Mouse (Mus musculus): ENCODE measurements around the gene Dnajc21.

Gene Dnajc21

DNA sequence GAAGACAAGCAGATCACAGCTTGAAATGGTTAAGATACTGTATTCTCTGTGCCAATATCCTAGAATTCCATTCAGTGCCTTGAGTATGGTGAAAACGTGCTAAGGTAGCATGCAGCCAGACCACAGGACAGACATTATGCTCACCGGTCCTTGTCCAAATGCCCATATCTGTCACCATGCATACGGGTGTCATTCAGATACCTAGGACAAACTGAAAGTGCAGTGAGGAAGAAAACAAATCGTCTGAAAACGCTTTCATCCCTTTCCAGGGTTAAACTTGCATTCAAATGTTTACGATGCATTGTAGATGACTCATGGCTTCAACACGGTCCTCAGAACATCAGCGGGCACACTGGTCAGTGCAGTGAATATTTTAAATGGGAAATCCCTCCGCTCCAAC is 28.8 kb downstream of the Dnajc21 start:
- in situ Hi-C loops (cut with MboI; ENCODE audit: low sequenced_read_pairs), result no loop called here

DNA sequence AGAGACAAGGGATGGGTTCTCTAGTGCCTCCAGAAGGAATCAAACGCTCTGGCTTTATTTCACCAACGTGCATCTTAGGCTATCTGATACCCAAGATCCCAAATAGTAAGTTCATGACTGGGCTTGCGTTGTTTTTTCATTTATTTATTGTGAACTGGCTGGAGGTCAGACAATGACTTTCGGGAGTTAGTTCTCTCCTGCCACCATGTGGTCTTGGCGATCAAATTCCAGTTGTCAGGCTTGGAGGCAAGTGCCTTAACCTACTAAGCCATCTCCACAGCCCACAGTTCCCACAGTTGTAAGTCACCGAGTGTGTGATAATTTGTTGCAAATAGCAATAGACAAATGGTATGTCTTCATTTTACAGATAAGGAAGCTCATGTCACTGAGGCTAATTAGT is 30.4 kb downstream of the Dnajc21 start:
- in situ Hi-C loops (cut with MboI; ENCODE audit: low sequenced_read_pairs), result no loop called here

DNA sequence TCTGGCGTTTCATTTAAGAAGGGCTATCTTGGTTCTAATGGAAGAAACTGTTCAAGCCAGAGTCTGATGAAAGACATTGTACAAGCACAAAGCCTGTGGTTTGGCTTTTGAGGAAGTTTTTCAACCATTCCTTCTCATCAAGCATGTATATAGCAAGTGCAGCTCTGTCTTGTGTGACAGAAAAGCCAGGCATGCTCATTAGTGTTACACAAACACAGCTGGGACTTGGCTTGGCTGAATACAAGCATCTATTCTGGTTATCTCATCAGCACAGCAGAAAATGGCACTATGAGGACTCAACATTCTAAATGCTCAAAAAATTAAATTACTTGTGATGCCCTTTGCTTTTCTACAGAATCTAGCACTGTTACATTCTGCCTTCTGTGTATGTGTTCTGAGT is 33.4 kb downstream of the Dnajc21 start:
- in situ Hi-C loops (cut with MboI; ENCODE audit: low sequenced_read_pairs), result no loop called here

DNA sequence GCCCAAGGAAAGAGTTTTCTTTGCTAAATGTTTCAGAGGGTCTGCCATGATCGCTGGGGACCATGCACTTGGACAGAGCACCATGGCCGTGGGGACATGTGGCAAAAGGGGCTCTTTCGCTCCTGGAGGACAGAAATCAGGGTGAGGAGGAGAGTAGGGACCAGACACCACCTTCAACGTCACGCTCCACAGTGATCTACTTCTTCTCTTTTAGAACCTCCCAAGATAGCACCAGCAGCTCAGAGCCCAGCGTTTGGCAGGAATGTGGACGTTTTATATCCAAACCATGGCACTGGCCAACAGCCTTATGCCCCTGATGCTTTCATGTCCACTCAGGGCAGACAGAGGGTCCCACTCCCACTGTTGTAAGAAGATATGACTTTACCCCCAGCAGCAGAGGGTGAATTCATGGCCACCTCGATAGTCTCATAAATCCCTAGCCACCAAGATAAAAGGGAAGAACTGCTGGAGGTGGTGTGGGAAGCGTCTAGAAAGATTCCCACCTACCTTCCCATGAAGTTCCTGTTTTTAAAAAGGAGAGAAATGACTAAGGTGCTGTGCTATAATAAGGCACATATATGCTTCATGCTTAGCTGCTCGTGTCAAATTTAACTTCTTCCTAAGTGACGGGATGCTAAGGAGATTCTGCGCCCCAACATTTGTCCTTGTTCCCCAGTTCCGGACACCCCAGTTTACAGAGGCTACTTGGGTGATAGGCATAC is 43.6 kb downstream of the Dnajc21 start:
- in situ Hi-C loops (cut with MboI; ENCODE audit: low sequenced_read_pairs), result no loop called here

DNA sequence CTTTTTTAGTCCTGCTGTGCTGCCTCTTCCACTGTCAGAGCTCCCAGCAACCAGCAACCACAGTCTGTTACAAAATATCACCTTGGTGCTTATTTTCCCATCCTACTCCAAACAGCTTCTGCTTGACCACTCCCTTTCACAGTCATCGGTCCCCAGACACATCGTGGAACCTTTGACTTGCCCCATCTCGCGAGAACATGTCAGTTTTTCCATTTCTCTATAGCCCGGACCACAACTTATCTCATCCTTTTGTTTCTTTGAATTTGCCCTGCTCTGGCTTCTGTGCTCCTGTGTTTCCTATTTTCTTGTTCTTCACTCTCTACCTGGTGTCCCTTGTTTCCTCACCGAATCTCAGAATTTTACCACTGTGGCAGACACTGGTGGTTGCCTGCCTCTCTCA is 44.2 kb downstream of the Dnajc21 start:
- in situ Hi-C loops (cut with MboI; ENCODE audit: low sequenced_read_pairs), result no loop called here

DNA sequence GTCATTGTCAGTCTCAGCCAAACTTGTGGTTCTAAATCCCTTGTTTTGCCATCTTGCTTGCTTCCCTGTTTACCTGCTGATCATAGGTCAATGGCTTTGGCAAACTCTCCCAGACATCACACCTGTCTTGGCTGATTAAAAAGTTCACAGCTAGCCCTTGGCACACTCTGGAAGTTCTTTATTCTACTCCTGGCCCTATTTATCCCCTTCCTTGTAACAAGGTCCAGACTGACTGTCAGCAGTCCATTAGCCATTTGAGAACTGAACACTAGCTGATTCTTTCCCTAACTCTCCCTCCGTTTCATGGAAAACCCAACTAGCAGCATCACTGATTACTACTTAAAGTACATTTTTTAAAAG is 48.6 kb downstream of the Dnajc21 start:
- in situ Hi-C loops (cut with MboI; ENCODE audit: low sequenced_read_pairs), result no loop called here

DNA sequence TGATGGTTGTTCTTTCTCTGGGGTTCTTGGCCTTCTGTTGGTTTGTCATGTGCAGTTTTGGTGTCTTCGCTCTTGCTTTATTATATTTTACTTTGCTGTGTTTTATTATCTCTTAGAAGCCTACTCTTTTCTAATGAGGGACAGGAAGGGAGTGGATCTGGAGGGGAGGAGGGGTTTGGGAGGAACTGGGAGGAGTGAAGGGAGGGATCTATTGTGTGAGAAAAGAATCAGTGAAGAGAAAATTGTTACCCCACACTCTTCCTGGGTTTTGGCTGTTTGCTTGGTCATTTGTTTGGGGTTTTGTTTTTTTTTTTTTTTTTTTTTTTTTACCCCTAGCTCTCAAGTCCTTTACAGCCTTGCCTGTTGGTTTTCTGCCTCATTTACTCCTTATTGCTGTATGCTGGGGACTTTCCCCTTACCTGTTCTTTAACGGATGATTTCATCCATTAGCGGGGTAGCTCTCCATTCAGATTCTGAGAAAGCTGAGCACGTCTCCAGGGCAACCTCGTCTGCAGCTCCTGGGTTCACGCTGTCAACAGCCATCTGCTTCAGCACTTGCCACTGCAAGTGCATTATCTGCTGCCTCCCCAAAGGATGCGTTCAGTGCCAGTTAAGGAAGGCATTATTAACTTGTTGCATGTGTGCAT is 49.1 kb downstream of the Dnajc21 start:
- in situ Hi-C loops (cut with MboI; ENCODE audit: low sequenced_read_pairs), result no loop called here

DNA sequence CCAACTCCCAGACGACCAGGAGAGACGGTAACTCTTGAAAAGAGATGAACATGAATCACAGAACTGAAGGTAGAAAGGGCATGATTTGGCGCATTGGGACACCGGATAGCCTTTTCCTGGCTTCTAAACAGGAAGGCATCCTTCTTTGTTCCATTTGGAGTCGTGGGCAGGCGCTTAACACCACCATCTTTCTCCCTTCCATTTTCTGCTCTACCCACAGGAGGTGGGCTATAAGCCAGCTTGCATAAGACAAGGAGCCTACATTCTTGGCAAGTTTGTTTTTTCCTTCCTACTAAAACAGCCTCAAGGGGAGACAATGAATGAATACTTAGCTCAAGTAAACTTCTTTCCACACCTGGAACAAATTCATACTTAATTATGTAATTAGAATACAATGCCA is 56.7 kb downstream of the Dnajc21 start:
- in situ Hi-C loops (cut with MboI; ENCODE audit: low sequenced_read_pairs), result no loop called here

DNA sequence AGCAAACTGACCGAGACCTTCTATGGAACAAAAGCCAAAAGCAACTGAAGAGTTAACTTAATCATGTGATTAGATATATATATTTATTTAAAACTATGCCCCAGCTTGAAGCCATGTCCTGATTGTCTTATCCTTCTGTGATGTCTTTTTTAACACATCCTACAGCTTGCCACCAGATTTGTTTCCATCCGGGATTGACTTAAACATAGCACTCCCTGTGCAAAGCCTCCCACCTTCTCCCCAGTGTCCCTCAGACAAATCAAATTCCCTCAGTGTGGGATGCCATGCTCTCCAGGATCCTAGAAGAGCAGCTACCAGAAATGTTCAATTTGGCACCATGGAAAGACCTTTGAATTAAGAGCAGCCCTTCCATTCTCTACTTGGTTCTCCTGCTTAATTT is 59.4 kb downstream of the Dnajc21 start:
- in situ Hi-C loops (cut with MboI; ENCODE audit: low sequenced_read_pairs), result no loop called here

DNA sequence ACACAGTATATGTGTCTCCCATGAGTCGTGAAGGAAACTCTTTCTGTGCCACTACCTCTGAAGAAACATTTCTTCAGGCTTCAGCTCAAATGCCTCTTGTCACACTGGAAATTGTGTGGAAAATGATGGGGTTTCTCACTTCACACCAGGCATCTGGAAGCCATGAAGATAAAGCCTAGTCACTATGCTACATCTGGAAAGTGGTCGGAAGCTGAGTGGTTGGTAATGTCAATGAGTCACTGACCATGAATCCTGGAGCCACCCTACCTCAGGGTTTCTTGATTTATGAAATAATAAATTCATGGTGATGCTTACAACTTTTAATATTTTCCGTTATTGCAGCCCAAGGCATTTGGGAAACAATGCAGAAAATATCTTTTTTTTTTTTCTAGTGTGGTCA is 60.5 kb downstream of the Dnajc21 start:
- in situ Hi-C loops (cut with MboI; ENCODE audit: low sequenced_read_pairs), result no loop called here

DNA sequence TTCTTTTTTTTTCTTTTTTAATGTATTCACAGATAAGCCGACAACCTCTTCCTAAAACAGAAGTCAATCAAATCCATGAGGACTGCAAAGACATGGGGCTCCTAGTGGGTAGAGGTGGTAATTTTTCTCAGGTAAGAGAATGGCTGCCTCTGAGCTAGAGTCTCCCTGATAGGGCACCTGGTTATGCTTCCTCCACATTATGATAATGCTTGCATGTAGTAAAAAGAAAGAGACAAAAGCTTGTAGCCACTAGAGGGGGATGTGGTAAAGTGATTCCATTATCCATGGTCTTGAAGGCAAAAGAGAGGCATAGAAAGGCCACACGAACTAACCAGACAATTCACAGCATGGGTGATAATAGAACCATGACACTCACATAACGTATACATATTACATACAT is 69.9 kb downstream of the Dnajc21 start:
- in situ Hi-C loops (cut with MboI; ENCODE audit: low sequenced_read_pairs), result no loop called here

DNA sequence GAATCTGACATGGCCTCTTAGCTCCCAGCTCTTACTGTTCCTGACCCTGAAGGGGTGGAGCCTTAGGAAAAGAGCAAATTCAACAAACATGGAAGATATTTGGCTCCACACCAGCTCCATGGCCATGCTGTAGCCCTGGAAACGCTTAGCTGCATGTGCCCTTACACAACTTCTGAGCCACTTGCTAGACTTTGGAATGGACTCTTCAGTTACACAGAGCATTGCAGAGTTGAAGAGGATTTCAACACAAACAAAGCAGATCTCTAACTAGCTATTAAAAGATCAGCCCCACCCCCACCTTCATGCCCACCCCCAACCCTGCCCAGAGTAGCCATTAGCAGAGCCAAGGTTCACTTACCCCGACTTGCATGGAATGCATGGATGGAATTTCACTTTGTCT is 70.5 kb downstream of the Dnajc21 start:
- in situ Hi-C loops (cut with MboI; ENCODE audit: low sequenced_read_pairs), result no loop called here
